Mouse (Mus musculus) C2C12 (cell line): ENCODE data around the gene Ttc30a2. TPM values are rescaled to one million over a fixed set of nuclear protein-coding genes. Genes with fewer than 3 reads are reported as not detected.

Experiments
- H3K27me3 ChIP-seq: one replicate; pipeline ENCODE4 v1.6.1; 2011; ENCODE audit not compliant: control insufficient read depth, insufficient read depth, insufficient read length
- H3K36me3 ChIP-seq: one replicate; pipeline ENCODE4 v1.6.1; 2011; ENCODE audit not compliant: control insufficient read depth, insufficient read depth
- H3K4me3 ChIP-seq: one replicate; pipeline ENCODE4 v1.5.1; 2011; ENCODE audit warnings: mild to moderate bottlenecking, control low read depth; ENCODE audit not compliant: poor library complexity, insufficient read depth, severe bottlenecking
- H3K79me2 ChIP-seq: one replicate; pipeline ENCODE4 v1.6.1; 2011; ENCODE audit not compliant: control insufficient read depth, insufficient read depth
- H3K79me3 ChIP-seq: one replicate; pipeline ENCODE4 v1.6.1; 2011; ENCODE audit warnings: low read depth, control low read depth
- H3ac ChIP-seq: one replicate; pipeline ENCODE3; 2011; ENCODE audit warnings: low read depth; ENCODE audit not compliant: control insufficient read depth, insufficient read length
- CEBPB ChIP-seq: IDR thresholded peaks from one replicate; pipeline ENCODE4 v1.6.1; 2011; ENCODE audit warnings: low read depth, mild to moderate bottlenecking, control low read depth, moderate library complexity
- CTCF ChIP-seq: IDR thresholded peaks from one replicate; pipeline ENCODE4 v1.5.1; 2011; ENCODE audit not compliant: control insufficient read depth, insufficient read depth, insufficient read length
- FOSL1 ChIP-seq: IDR thresholded peaks from one replicate; pipeline ENCODE4 v1.8.0; 2011; ENCODE audit warnings: mild to moderate bottlenecking, low read length; ENCODE audit not compliant: poor library complexity, insufficient read depth, severe bottlenecking
- MAX ChIP-seq: IDR thresholded peaks from one replicate; pipeline ENCODE4 v1.6.1; 2011; ENCODE audit warnings: mild to moderate bottlenecking, control low read depth
- MYOD1 ChIP-seq: IDR thresholded peaks from one replicate; pipeline ENCODE4 v1.6.1; 2011; ENCODE audit warnings: low read depth; ENCODE audit not compliant: control insufficient read depth, insufficient read length
- MYOG ChIP-seq: IDR thresholded peaks from one replicate; pipeline ENCODE4 v1.6.1; 2011; ENCODE audit not compliant: control insufficient read depth, insufficient read length; ENCODE audit errors: extremely low read depth
- USF1 ChIP-seq: IDR thresholded peaks from one replicate; pipeline ENCODE4 v1.6.1; 2011; ENCODE audit warnings: low read depth, mild to moderate bottlenecking, control low read depth, moderate library complexity
- polyA plus RNA-seq: library from polyadenylated mRNA; unstranded; fragments of >200 nt; fragmentation: generic; extraction: Trizol; gene quantifications from one replicate; pipeline ENCODE4 v1.2.1, GENCODE M21; 2012; ENCODE audit warnings: missing spikeins

Ttc30a2 gene
- polyA plus RNA-seq, 1 experiment, result 0.05 TPM

- Histone ChIP-seq H3K4me3 (no peak overlapping the region), H3K79me3 (no peaks in the 10 kb centered on the region), H3K79me2 (no peaks in the 10 kb centered on the region), H3K36me3 (no peaks in the 10 kb centered on the region), H3ac (no peak overlapping the region), H3K27me3 (peaks cover 24% of the 10 kb centered on the region)
- TF ChIP-seq USF1 (no peak), MYOD1 (no peak), FOSL1 (no peak), CTCF (no peak), CEBPB (no peak), MYOG (no peak), MAX (no peak)
Measured at GRCm38 (mm10) chr2:76002899-76003298, 24.9 kb upstream of the Ttc30a2 start.

- H3ac ChIP-seq, result no peak overlapping the region
- no peaks in the 10 kb centered on the region for H3K79me3 ChIP-seq
- no peak for TF ChIP-seq CEBPB
- TF ChIP-seq CTCF, result peak; percentile 1
- H3K79me2 ChIP-seq, result no peaks in the 10 kb centered on the region
- H3K27me3 ChIP-seq, result peaks cover 21% of the 10 kb centered on the region
- H3K4me3 ChIP-seq, result no peak overlapping the region
- H3K36me3 ChIP-seq, result no peaks in the 10 kb centered on the region
Measured at GRCm38 (mm10) chr2:76001392-76001791, 23.4 kb upstream of the Ttc30a2 start.

GRCm38 (mm10) chr2:75999636-76000035 is 21.7 kb upstream of the Ttc30a2 start:
- H3K79me3 ChIP-seq, result no peaks in the 10 kb centered on the region
- H3K4me3 ChIP-seq, result no peak overlapping the region
- TF ChIP-seq MYOG (no peak), CEBPB (no peak), MYOD1 (no peak), USF1 (no peak), CTCF (no peak), MAX (no peak), FOSL1 (no peak)

GRCm38 (mm10) chr2:75998692-75999091 is 20.7 kb upstream of the Ttc30a2 start:
- Histone ChIP-seq H3K79me3 (no peaks in the 10 kb centered on the region), H3K79me2 (no peaks in the 10 kb centered on the region)
- no peak for TF ChIP-seq MYOG
- no peak for TF ChIP-seq FOSL1
- TF ChIP-seq MYOD1, result no peak

More at GRCm38 (mm10) chr2:75999636-76000035, 21.7 kb upstream of the Ttc30a2 start:
- Histone ChIP-seq H3K36me3 (no peaks in the 10 kb centered on the region), H3ac (no peak overlapping the region), H3K79me2 (no peaks in the 10 kb centered on the region), H3K27me3 (peaks cover 15% of the 10 kb centered on the region)

DNA sequence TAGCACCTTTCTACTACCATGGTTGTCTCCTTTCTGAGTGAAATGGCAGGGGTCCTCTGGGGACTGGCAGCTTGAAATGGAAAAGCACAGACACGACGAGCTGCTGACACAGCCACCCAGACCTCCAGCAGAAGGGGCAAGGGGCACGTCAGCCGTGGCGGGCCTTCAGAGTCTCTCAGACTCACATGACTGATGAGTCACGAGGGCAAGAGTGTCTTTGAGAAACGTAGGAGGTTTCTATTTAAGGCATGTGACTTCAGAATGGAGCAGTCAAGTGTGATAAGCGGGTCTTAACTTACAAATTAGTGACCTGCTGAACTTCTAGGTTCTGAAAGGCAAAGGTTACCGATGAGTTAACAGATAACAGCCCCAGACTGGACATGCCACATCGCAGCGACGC is 19.8 kb upstream of the Ttc30a2 start:
- no peak overlapping the region for H3ac ChIP-seq
- TF ChIP-seq MYOD1, result no peak
- TF ChIP-seq USF1, result no peak
- no peak for TF ChIP-seq FOSL1
- no peak for TF ChIP-seq MAX
- no peak for TF ChIP-seq CTCF
- TF ChIP-seq MYOG, result no peak
- TF ChIP-seq CEBPB, result no peak
- no peak overlapping the region for H3K4me3 ChIP-seq
- H3K79me2 ChIP-seq, result no peaks in the 10 kb centered on the region
- no peaks in the 10 kb centered on the region for H3K36me3 ChIP-seq
- H3K27me3 ChIP-seq, result peaks cover 8% of the 10 kb centered on the region
- H3K79me3 ChIP-seq, result no peaks in the 10 kb centered on the region

More at GRCm38 (mm10) chr2:75998692-75999091, 20.7 kb upstream of the Ttc30a2 start:
- no peaks in the 10 kb centered on the region for H3K36me3 ChIP-seq
- no peak overlapping the region for H3K4me3 ChIP-seq
- peaks cover 14% of the 10 kb centered on the region for H3K27me3 ChIP-seq
- H3ac ChIP-seq, result no peak overlapping the region

DNA sequence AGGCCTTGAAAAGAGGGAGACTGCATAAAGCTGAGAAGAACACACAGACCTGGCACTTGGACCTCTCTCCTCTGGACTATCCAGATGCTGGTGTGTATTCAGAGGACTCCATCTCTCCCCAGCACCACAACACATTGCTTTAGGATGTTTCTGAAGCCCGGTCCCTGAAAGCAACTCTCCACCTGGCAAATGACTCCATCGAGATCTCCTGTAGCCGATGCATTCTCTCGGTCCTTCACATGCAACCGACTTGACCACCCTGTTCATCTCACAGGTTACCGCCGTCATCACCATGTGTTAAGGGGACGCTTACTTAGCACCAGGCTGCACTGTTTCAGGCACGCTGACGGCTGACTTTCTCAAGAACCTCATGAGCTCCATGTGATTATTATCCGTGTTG is 16.9 kb upstream of the Ttc30a2 start:
- TF ChIP-seq USF1, result no peak
- no peak for TF ChIP-seq FOSL1
- no peak for TF ChIP-seq CEBPB
- no peak for TF ChIP-seq MYOG
- no peak for TF ChIP-seq MYOD1
- no peak for TF ChIP-seq CTCF
- TF ChIP-seq MAX, result no peak

More for the DNA sequence above, 16.9 kb upstream of the Ttc30a2 start:
- Histone ChIP-seq H3K79me3 (no peaks in the 10 kb centered on the region), H3K36me3 (no peaks in the 10 kb centered on the region), H3ac (no peak overlapping the region), H3K27me3 (peaks cover 11% of the 10 kb centered on the region), H3K79me2 (no peaks in the 10 kb centered on the region), H3K4me3 (no peak overlapping the region)
